Mouse (Mus musculus) Patski (cell line): ENCODE data around the gene Map2k1. TPM values are rescaled to one million over a fixed set of nuclear protein-coding genes. Genes with fewer than 3 reads are reported as not detected.
"Not testable (repeated sequence)": the region's sequence is repeated elsewhere in the genome, so short reads cannot be mapped to it uniquely, and the experiment has no call there.

ENCODE experiments used
- ATAC-seq: fragments of 100-300 bp; one replicate; pipeline ENCODE4 v1.8.0; 2021
- CTCF ChIA-PET: fragments of 350-600 bp; sonication (Branson Sonifier 250); formaldehyde crosslinking; loops from one replicate; lab custom pipeline; 2022; ENCODE audit warnings: inconsistent platforms; lab: Charles Lee
- POLR2A ChIA-PET: fragments of 350-600 bp; sonication (Branson Sonifier 250); formaldehyde crosslinking; loops from one replicate; lab custom pipeline; 2022; ENCODE audit warnings: antibody characterized with exemption, inconsistent platforms; lab: Charles Lee
- DNase-seq: peaks from one replicate; pipeline ENCODE4 v3.0.0-alpha.2; 2011; ENCODE audit warnings: low read depth, low spot score
- H3K27me3 ChIP-seq: fragments of 371-371 bp; one replicate; pipeline ENCODE4 v1.5.1; 2021
- CTCF ChIP-seq: fragments of 100-300 bp; IDR thresholded peaks from one replicate; pipeline ENCODE4 v1.5.1; 2021
- in situ Hi-C: fragments of 300-500 bp; cut with MboI; formaldehyde crosslinking; loops from 3 replicates; pipeline ENCODE4 v1.11.1; 2018; ENCODE audit warnings: low pct_unique_long_range_greater_than_20kb, mixed read lengths
- polyA plus RNA-seq: library from polyadenylated mRNA; unstranded; gene quantifications from one replicate; pipeline ENCODE4 v1.2.3, GENCODE M21; 2021

The Map2k1 gene
- 115 TPM for polyA plus RNA-seq

DNA sequence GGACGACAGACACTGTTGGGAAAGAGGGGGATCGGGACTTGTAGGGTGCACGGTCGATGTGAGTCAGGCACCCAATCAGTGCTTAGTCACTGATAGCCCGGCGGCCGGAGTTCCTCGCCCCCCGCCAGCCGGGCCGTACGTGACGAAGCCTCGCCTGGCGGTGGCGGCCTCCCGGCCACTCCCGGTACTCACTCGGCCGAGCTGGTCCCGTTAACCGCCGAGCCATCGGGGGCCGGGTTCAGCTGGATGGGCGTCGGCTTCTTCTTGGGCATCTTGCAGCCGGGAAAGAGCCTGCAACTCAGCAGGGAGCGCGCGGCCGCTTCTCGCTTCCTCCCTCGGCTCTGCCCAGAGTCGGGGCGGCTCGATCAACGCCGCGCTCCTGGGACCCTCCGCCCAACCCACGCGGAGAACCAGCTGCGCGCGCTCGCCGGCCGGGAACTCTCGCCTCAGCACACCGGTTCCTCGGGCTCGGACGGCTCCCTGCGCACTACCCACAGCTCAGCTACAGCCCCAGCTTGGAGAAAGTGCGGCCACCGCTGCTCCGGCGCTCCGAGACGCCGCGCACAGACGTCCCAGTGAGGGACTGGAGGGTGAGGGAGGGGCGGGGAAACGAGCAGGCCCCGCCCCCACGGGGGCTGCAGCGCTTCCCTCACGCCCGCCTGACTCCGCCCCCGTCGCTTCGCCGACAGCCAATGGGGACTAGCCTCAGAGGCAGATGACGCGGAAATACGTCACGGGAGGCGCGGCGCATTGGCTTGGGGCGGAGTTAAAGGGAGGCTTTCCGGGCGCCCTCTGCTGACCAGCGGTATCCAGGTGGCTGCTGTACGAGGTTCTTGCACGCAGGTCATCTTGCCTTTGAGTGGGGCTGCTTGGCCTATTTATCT, at the start of gene Map2k1:
Gene Map2k1, minus strand, starts transcription at position 611 of the 884 bp plus-strand sequence.
- TF ChIP-seq CTCF: peak; percentile 97
- peak; percentile 83 for DNase-seq
- no peaks in the 10 kb centered on the region for H3K27me3 ChIP-seq
- CTCF ChIA-PET: interaction anchor here (0.7 to 4.0 kb wide), 7 partner anchors 10 to 134 kb away, joined by 3 to 13 read pairs (median 4); partner anchors contain the start of gene Snapc5
- in situ Hi-C loops: loop anchor here (5.0 kb wide), 1 partner anchor 71 kb away; no protein-coding TSS in a partner anchor
- peak; percentile 85 for ATAC-seq
- POLR2A ChIA-PET: interaction anchor here (1.2 to 1.6 kb wide), 6 partner anchors 40 to 76 kb away, joined by 4 to 9 read pairs (median 5); no protein-coding TSS in a partner anchor

DNA sequence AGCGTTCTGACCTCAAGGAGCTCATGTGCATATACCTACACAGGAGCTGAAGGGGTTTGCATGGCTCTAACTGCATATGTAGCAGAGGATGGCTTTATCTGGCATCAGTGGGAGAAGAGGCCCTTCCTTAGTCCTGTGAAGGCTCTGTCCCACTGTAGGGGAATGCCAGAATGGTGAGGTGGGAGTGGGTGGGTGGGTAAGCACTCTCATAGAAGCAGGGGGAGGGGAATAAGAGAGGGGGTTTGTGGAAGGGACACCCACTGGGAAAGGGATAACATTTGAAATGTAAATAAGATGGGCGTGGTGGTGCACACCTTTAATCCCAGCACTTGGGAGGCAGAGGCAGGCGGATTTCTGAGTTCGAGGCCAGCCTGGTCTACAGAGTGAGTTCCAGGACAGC, 49.7 kb upstream of the Map2k1 start:
- POLR2A ChIA-PET, DNase-seq, H3K27me3 ChIP-seq, ATAC-seq, in situ Hi-C loops, CTCF ChIA-PET: not testable (repeated sequence)

DNA sequence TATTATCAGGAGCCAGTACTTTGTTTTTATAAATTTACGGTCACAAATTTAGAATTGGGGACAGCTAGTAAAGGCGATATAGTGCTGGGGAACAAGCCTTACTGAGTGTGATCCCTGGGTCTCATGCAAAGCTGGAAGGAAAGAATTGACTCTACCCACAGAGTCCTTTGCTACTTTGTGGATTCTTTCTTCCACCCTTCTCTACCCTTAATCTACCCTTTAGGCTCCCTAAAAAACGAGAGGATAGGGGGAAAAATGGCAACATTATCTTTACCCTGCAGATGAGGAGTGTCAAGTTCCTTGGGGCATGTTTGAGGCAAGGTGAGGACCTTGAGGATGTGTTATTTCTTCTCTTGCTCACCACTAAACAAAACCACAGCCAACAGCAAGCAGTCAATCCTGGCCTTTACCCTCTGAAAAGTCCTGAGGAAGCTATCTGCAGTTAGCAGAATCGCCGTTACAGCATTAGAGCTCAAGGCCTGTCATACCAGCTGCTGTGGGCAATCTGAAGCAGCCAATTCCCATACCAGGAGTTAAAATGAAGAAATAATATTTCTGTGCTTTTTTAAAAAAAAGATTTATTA, 29.1 kb upstream of the Map2k1 start:
- CTCF ChIA-PET: no interaction called here
- in situ Hi-C loops: no loop called here
- POLR2A ChIA-PET: no interaction called here
- no peaks in the 10 kb centered on the region for H3K27me3 ChIP-seq
- ATAC-seq: no peak
- no peak for DNase-seq
- no peak for TF ChIP-seq CTCF

DNA sequence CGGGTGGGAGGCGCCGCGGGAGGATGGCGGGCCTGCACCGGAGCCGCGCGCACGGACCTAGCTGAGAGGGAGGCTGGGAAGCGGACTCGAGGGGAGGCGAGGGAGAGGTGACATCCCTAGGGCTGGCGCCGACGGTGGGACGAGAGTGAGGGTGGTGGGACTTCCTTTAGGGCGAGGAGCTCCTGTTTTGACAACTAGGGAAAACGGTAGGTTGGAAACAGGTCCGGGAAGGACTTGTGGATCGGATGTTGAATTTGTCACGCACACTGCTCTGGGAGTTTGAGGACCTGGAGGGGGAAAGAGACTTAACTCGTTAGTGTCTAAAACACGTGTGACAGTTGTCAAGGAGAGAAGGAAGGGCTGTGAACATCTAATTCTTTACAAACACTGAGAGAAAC, 28.3 kb upstream of the Map2k1 start:
- peak; percentile 62 for ATAC-seq
- no peak for DNase-seq

DNA sequence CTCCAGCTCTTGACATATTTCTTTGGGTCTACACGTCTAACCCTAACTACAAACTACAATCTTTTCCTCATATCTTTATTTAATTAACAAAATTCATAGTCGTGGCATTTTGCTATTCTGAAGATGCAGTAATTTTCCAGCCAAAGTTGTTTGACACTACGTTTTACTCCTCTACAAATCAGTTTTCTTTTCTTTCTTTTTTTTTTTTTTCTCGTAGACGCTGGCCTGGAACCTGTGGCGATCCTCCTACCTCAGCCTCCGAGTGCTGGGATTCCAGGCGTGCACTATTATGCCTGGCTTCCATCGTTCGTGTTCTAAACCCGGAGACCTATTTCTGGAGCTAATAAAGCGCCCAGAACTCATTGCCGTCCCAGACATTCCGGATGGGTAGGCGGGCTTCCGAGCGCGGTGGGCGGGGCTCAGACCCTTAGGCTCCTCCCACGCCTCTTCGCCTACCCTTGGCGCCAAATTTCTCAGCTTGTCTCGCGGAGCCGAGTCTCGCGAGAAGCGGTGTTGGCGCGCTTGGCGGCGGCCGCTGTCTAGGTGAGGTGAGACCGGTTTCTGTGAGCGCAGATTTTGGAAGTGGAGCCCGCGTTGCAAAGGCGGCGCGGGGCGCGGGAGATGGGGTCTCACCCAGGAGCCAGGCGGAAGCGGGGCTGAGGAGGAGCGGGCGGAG, 27.8 kb upstream of the Map2k1 start, which contains the start of gene Tipin:
Gene Tipin, plus strand, starts transcription at position 477 of the 676 bp plus-strand sequence.
- in situ Hi-C loops: no loop called here
- H3K27me3 ChIP-seq: no peaks in the 10 kb centered on the region
- ChIA-PET CTCF (interaction anchor here (1.0 to 1.1 kb wide), 2 partner anchors 18 to 102 kb away, joined by 3 to 4 read pairs; partner anchors contain the start of gene Snapc5), POLR2A (no interaction called here)
- DNase-seq (peak; percentile 58), ATAC-seq (peak; percentile 67)
- TF ChIP-seq CTCF: no peak

More for the DNA sequence above, 28.3 kb upstream of the Map2k1 start:
- CTCF ChIA-PET: no interaction called here
- no peak for TF ChIP-seq CTCF
- POLR2A ChIA-PET: no interaction called here
- no peaks in the 10 kb centered on the region for H3K27me3 ChIP-seq
- in situ Hi-C loops: no loop called here

DNA sequence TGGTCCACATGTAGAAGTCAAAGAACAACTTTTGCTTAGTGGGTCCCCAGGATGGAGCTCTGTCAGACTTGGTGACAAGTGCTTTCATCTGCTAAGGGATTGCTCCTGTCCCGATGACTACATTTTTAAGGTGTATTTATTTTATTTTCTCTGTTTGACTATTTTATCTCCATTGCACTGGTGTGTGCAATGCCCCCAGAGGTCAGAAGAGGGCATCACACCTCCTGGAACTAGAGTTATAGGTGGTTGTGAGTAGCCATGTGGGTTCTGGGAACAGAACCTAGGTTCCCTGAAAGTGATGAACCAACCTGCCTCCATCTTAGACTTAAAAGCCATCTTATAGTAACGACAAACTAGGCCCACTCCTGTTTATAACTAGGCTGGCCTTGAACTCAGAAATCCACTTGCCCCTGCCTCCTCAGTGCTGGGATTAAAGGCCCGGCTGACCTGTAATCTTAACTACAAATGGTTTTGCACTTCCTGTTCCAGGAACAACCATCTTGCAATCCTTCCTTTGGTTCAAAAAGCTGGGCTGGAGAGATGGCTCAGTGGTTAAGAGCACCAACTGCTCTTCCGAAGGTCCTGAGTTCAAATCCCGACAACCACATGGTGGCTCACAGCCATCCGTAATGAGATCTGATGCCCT, 25.4 kb upstream of the Map2k1 start:
- ATAC-seq (no peak), DNase-seq (no peak)
- no peaks in the 10 kb centered on the region for H3K27me3 ChIP-seq
- in situ Hi-C loops: no loop called here
- peak; percentile 27 for TF ChIP-seq CTCF
- ChIA-PET POLR2A (no interaction called here), CTCF (no interaction called here)

DNA sequence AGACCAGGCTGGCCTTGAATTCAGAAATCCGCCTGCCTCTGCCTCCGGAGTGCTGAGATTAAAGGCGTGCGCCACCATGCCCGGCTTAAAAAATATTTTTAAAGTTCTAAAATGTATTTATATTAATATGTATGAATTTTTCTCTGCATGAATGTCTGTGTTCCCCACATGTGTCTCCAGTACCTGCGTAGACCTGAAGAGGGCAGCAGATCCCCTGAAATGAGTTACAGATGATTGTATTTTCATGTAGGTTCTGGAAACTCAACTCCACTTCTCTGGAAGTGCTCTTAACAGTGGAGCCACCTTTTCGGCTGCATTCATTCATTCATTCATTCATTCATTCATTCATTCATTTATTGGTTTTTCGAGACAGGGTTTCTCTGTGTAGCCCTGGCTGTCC, 24.3 kb upstream of the Map2k1 start:
- no peak for ATAC-seq

DNA sequence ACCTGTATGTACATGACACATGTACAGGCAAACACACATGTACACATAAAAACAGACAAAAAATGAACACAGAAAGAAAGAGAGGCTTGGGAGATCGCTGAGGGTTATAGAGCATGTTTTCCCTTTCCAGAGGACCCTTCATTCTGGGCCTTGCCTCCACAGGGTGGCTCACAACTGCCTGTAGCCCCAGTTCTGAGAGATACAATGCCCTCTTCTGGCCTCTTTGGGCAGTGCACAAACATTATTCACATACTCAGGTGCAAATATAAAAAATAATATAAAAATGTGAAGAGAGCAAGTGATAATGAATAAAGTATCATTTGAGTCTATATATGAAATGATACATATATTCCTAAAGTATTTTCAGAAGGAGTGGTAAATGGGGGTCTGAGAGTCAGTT, 21.5 kb upstream of the Map2k1 start:
- ChIA-PET CTCF (interaction anchor here (0.8 to 3.5 kb wide), 7 partner anchors 13 to 158 kb away, joined by 3 to 22 read pairs (median 3); partner anchors contain the start of genes Lctl and Snapc5), POLR2A (interaction anchor here (1.8 kb wide), 1 partner anchor 96 kb away, joined by 5 read pairs; the partner anchor contains the start of gene Snapc5)
- DNase-seq: no peak
- no peaks in the 10 kb centered on the region for H3K27me3 ChIP-seq
- ATAC-seq: no peak
- in situ Hi-C loops: loop anchor here (5.0 kb wide), 1 partner anchor 153 kb away; no protein-coding TSS in a partner anchor
- TF ChIP-seq CTCF: peak; percentile 78

More for the DNA sequence above, 24.3 kb upstream of the Map2k1 start:
- ChIA-PET POLR2A (no interaction called here), CTCF (interaction anchor here (0.6 to 1.5 kb wide), 4 partner anchors 51 to 158 kb away, joined by 3 to 4 read pairs (median 4); partner anchors contain the start of gene Snapc5)
- peak; percentile 62 for TF ChIP-seq CTCF
- in situ Hi-C loops: no loop called here
- H3K27me3 ChIP-seq: no peaks in the 10 kb centered on the region
- no peak for DNase-seq

DNA sequence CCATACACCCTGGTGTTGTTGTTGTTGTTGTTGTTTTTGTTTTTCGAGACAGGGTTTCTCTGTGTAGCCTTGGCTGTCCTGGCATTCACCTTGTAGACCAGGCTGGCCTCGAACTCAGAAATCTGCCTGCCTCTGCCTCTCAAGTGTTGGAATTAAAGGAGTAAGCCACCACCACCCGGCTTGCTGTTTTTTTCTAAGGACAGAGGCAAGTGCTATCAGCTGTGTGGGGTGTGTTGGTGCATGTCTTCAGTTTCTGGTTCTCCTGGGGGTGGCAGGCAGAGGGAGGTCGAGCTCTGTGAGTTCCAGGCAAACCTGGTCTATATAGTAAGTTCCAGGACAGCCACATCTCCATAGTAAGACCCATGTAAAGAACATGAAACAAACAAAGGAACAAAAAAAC, 20.9 kb upstream of the Map2k1 start:
- no peak for TF ChIP-seq CTCF
- ChIA-PET CTCF (interaction anchor here (1.0 to 3.5 kb wide), 6 partner anchors 13 to 158 kb away, joined by 3 to 22 read pairs (median 4); partner anchors contain the start of genes Lctl and Snapc5), POLR2A (interaction anchor here (1.8 kb wide), 1 partner anchor 95 kb away, joined by 5 read pairs; the partner anchor contains the start of gene Snapc5)
- in situ Hi-C loops: loop anchor here (5.0 kb wide), 1 partner anchor 152 kb away; no protein-coding TSS in a partner anchor
- no peaks in the 10 kb centered on the region for H3K27me3 ChIP-seq
- ATAC-seq (no peak), DNase-seq (no peak)
